Mouse (Mus musculus): ENCODE data around the gene Fermt2.

GRCm38 (mm10) chr14:45432003-45432402 lies 97.9 kb downstream of the Fermt2 start:
- TF ChIP-seq POLR2A (IDR thresholded peaks at IDR 0.05; ENCODE audit: borderline replicate concordance, extremely low read depth, insufficient read depth, insufficient read length, poor library complexity, severe bottlenecking) (no peak), CTCF (IDR thresholded peaks at IDR 0.05; ENCODE audit: borderline replicate concordance, extremely low read depth, insufficient read depth, insufficient read length) (peak; percentile 58; the same call in 1 of the 2 replicates)

All from brain, embryonic 14.5 days (tissue).